25 mouse cellular contexts compared by ENCODE assay signal in the genomic region with DNA sequence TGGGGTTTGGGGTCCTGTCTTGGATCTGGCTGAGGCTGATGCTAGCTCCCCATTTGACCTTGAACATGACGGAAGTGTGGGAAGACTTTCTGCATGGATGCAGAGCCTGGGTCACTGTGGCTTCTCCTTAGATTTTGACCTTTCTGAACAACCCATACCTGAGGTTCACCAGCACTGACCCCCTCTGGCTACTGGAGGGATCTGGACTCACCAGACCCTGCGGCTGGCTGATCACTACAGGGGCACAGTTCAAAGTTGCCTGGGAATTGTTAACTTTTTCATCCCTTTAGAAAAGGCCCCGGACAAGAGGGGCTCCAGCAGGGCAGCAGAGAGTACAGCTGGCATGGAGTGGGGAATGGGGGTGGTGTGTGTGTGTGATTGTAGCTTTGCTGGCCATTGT. TPM values are rescaled to one million over a fixed set of nuclear protein-coding genes. Genes with fewer than 3 reads are reported as not detected.
DNase-seq lines count a peak whose midpoint lies in the region; ATAC-seq and TF ChIP-seq lines count a peak whose summit lies in the region.
"Had no signal": no experiment of that assay in that cellular context is flagged by ENCODE, and none has a peak within 500 bp of the region (broad histone marks: within the 10 kb centered on the region; RNA-seq: fewer than 3 reads in every experiment).

No protein-coding gene starts in this region.

- peak overlapping the region; percentile 50 for H3K4me2 ChIP-seq in kidney, postnatal 0 days (ENCODE audit: low read length)
- H3K4me2 ChIP-seq in forebrain, embryonic 12.5 days = no peak overlapping the region
- H3K4me2 ChIP-seq: forebrain, embryonic 13.5 days; heart, embryonic 13.5 days; hindbrain, embryonic 13.5 days had no signal

- H3K9ac ChIP-seq in kidney, postnatal 0 days (ENCODE audit: low read depth, low read length) = no peak overlapping the region
- H3K9ac ChIP-seq in forebrain, embryonic 12.5 days = no peak overlapping the region
- H3K9ac ChIP-seq: embryonic facial prominence, embryonic 13.5 days; forebrain, embryonic 13.5 days; forebrain, postnatal 0 days; heart, embryonic 13.5 days; hindbrain, embryonic 13.5 days had no signal

- ATAC-seq in kidney, postnatal 0 days (replicated peaks; ENCODE audit: low FRiP score, low read depth) = no peak; the same call in 1 of the 2 replicates
- no peak for ATAC-seq in forebrain, embryonic 12.5 days (ENCODE audit: low FRiP score)
- ATAC-seq: CD4-positive, CD25-positive, alpha-beta regulatory T cell, adult 4 months; forebrain, embryonic 13.5 days; forebrain, postnatal 0 days; hindbrain, postnatal 0 days had no signal

- WGBS in kidney, postnatal 0 days = 71% methylated on average over 3 of the region's 3 CpGs
- 72% methylated on average over 3 of the region's 3 CpGs for WGBS in forebrain, embryonic 12.5 days

- peak overlapping the region; percentile 19 for H3K4me3 ChIP-seq in kidney, postnatal 0 days (replicated peaks; ENCODE audit: low read depth, low read length)
- no peak overlapping the region for H3K4me3 ChIP-seq in forebrain, embryonic 12.5 days (replicated peaks)
- H3K4me3 ChIP-seq: embryonic facial prominence, embryonic 13.5 days; forebrain, embryonic 13.5 days; heart, embryonic 13.5 days; hindbrain, embryonic 13.5 days had no signal

- H3K9me3 ChIP-seq in kidney, postnatal 0 days (replicated peaks; ENCODE audit: low read length) = no peaks in the 10 kb centered on the region
- no peaks in the 10 kb centered on the region for H3K9me3 ChIP-seq in forebrain, embryonic 12.5 days
- H3K9me3 ChIP-seq: embryonic facial prominence, embryonic 13.5 days; forebrain, embryonic 13.5 days; G1E; heart, embryonic 13.5 days; hindbrain, embryonic 13.5 days had no signal

- no peak for TF ChIP-seq CTCF in kidney, postnatal 0 days (IDR thresholded peaks at IDR 0.05; ENCODE audit: low read depth)

- peak; percentile 76 for DNase-seq in kidney, adult 11 months
- DNase-seq in kidney, adult 9 months = peak; percentile 85
- no peak for DNase-seq in kidney, postnatal 0 days (ENCODE audit: low spot score)
- DNase-seq in kidney, postnatal 36 days = peak; percentile 67 to 71
- DNase-seq in Muller cell, postnatal 12 days (ENCODE audit: inconsistent ontology term) = no peak
- no peak for DNase-seq in gastrocnemius, postnatal 10 days
- DNase-seq: adrenal gland, postnatal 10 days; B cell, adult 2 months; cerebellum, adult 11-12 months; cerebellum, adult 9-10 months; cerebellum, postnatal 25 days; forebrain, postnatal 0 days; gastrocnemius, postnatal 25 days had no signal

- no peaks in the 10 kb centered on the region for H3K4me1 ChIP-seq in kidney, postnatal 0 days (replicated peaks; ENCODE audit: insufficient read depth, low read length)
- peaks cover 7% of the 10 kb centered on the region; the same call in 1 of the 2 replicates for H3K4me1 ChIP-seq in forebrain, embryonic 12.5 days

- H3K27ac ChIP-seq in kidney, postnatal 0 days = peak overlapping the region; percentile 71
- H3K27ac ChIP-seq in forebrain, embryonic 12.5 days = no peak overlapping the region
- H3K27ac ChIP-seq: embryonic facial prominence, embryonic 13.5 days; forebrain, embryonic 13.5 days; heart, embryonic 13.5 days; hindbrain, embryonic 13.5 days; hindbrain, postnatal 0 days had no signal

- H3K36me3 ChIP-seq in kidney, postnatal 0 days (ENCODE audit: insufficient read depth, low read length) = no peaks in the 10 kb centered on the region
- H3K36me3 ChIP-seq in forebrain, embryonic 12.5 days (replicated peaks) = no peaks in the 10 kb centered on the region
- H3K36me3 ChIP-seq: embryonic facial prominence, embryonic 13.5 days; G1E; heart, embryonic 13.5 days; hindbrain, embryonic 13.5 days had no signal

- no peaks in the 10 kb centered on the region for H3K27me3 ChIP-seq in kidney, postnatal 0 days (ENCODE audit: insufficient read depth, low read length)
- peaks cover 28% of the 10 kb centered on the region for H3K27me3 ChIP-seq in forebrain, embryonic 12.5 days

RNA-seq across cellular contexts. Expression of a gene that starts 7.3 kb away (rescaled TPM):
- 2,817 and 2,959 TPM in 2 replicates for polyA plus RNA-seq in kidney, postnatal 0 days (2015; fragmentation: Nextera tagmentation; extraction: Ambion mirVana)
- polyA plus RNA-seq in forebrain, embryonic 12.5 days (2016; fragmentation: Nextera tagmentation; extraction: Ambion mirVana) = 2.0 and 2.3 TPM in 2 replicates
- total RNA-seq in gastrocnemius, postnatal 10 days (2021) = 1 to 10 TPM; 1.4 to 1.6 TPM
- total RNA-seq: hematopoietic stem cell, adult 5-6 weeks had no signal
- polyA plus RNA-seq: CD4-positive, CD25-positive, alpha-beta regulatory T cell, adult 4 months; G1E had no signal

RNA-seq across cellular contexts. Expression of a gene that starts 19.6 kb away (rescaled TPM):
- 0.09 and 0.24 TPM in 2 replicates for polyA plus RNA-seq in kidney, postnatal 0 days (2015; fragmentation: Nextera tagmentation; extraction: Ambion mirVana)
- 7.0 and 8.9 TPM in 2 replicates for polyA plus RNA-seq in forebrain, embryonic 12.5 days (2016; fragmentation: Nextera tagmentation; extraction: Ambion mirVana)
- total RNA-seq in gastrocnemius, postnatal 10 days (2021) = under 1 TPM; 0.19 to 0.68 TPM
- total RNA-seq: gastrocnemius, adult 18-20 months; gastrocnemius, postnatal 25 days; granulocyte monocyte progenitor cell, adult 5-6 weeks; heart, adult 8-10 months; hematopoietic stem cell, adult 5-6 weeks had no signal
- polyA plus RNA-seq: CD4-positive, CD25-positive, alpha-beta regulatory T cell, adult 4 months; G1E had no signal

RNA-seq across cellular contexts. Expression of a gene that starts 36.8 kb away (rescaled TPM):
- polyA plus RNA-seq in kidney, postnatal 0 days (2015; fragmentation: Nextera tagmentation; extraction: Ambion mirVana) = 141 and 147 TPM in 2 replicates
- polyA plus RNA-seq in forebrain, embryonic 12.5 days (2016; fragmentation: Nextera tagmentation; extraction: Ambion mirVana) = 206 TPM in 2 replicates
- 10 to 100 TPM; 61.2 to 65.6 TPM for total RNA-seq in gastrocnemius, postnatal 10 days (2021)
- total RNA-seq: granulocyte monocyte progenitor cell, adult 5-6 weeks; hematopoietic stem cell, adult 5-6 weeks had no signal
- polyA plus RNA-seq: CD4-positive, CD25-positive, alpha-beta regulatory T cell, adult 4 months; G1E had no signal

Comparison
In these comparisons a context has a peak if more than half of its experiments do, and no peak if none do; other contexts are left out.
1. DNase-seq: peak in kidney, adult 11 months (single experiment), kidney, adult 9 months (single experiment) and kidney, postnatal 36 days (2 of 2); none in kidney, postnatal 0 days (single experiment), Muller cell, postnatal 12 days (single experiment) and gastrocnemius, postnatal 10 days (single experiment).
2. RNA of a gene that starts 7.3 kb away (polyA plus RNA-seq): 2,817 to 2,959 TPM in kidney, postnatal 0 days; 2.0 to 2.3 TPM in forebrain, embryonic 12.5 days; every median in the first group is over 100 times any median in the second.